Mouse (Mus musculus): ENCODE results near the gene Pgam2. TPM values are rescaled to one million over a fixed set of nuclear protein-coding genes. Genes with fewer than 3 reads are reported as not detected.

Gene Pgam2
- polyA plus RNA-seq, 1 experiment from 2014 or later: 42.8 TPM

DNA sequence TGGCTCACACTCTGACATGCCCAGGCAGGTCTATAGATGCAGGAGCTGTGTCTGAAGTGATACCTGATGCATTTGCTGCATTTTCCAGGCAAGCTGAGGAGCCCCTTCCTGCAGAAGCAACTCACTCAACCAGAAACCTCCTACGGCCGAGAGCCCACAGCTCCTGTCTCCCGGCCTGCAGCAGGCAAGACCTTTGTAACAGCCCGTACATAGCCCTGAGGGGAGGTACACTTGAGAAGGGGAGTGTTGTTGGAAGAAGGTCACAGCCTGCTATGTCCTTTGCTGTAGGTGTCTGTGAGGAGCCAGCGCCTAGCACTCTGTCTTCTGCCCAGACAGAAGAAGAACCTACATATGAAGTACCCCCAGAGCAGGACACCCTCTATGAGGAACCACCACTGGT lies 5.6 kb downstream of the Pgam2 start:
- Histone ChIP-seq H3K4me2 (replicated peaks; ENCODE audit: low read depth, low read length) (no peak overlapping the region), H3K27ac (ENCODE audit: low read length) (peak overlapping the region; percentile 43; the same call in 1 of the 2 replicates), H3K36me3 (ENCODE audit: insufficient read depth, low read length) (peaks cover 69% of the 10 kb centered on the region), H3K9me3 (ENCODE audit: low read length) (no peaks in the 10 kb centered on the region), H3K9ac (replicated peaks; ENCODE audit: low read length) (no peak overlapping the region), H3K27me3 (ENCODE audit: insufficient read depth, low read length) (no peaks in the 10 kb centered on the region), H3K4me3 (ENCODE audit: low read length) (no peak overlapping the region), H3K4me1 (ENCODE audit: insufficient read depth, low read length) (peaks cover 12% of the 10 kb centered on the region; the same call in 1 of the 2 replicates)
- 62% methylated on average over 5 of the region's 5 CpGs for WGBS
- peak; percentile 57 for ATAC-seq (ENCODE audit: low FRiP score, low TSS enrichment)

DNA sequence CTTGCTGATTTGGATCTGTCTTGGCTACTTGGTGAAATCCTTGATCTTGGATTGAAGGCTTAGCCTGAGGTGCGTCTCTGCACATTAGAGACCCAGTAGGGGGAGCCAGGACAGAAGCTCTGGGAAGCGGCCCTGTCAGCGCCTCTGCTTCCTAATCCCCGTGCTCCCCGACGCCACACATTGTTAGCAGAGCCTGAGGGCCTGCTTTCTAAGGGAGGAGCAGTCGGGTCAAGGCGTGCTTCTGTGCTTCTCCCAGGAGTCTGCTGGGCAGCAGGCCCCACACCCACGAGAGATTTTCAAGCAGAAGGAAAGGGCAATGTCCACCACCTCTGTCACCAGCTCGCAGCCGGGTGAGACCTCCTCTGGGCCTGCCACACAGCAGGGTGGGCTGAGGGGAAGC lies 6.2 kb downstream of the Pgam2 start:
- WGBS: 72% methylated on average over 11 of the region's 11 CpGs
- peaks cover 69% of the 10 kb centered on the region for H3K36me3 ChIP-seq (ENCODE audit: insufficient read depth, low read length)
- H3K27me3 ChIP-seq (ENCODE audit: insufficient read depth, low read length): no peaks in the 10 kb centered on the region
- H3K4me1 ChIP-seq (ENCODE audit: insufficient read depth, low read length): peaks cover 8% of the 10 kb centered on the region; the same call in 1 of the 2 replicates
- no peak overlapping the region for H3K9ac ChIP-seq (replicated peaks; ENCODE audit: low read length)
- H3K27ac ChIP-seq (ENCODE audit: low read length): 0 out of 2 replicates have a peak overlapping the region, but pooled peaks have one; percentile 18
- no peak overlapping the region for H3K4me3 ChIP-seq (ENCODE audit: low read length)
- no peaks in the 10 kb centered on the region for H3K9me3 ChIP-seq (ENCODE audit: low read length)
- no peak overlapping the region for H3K4me2 ChIP-seq (replicated peaks; ENCODE audit: low read depth, low read length)
- no peak for ATAC-seq (ENCODE audit: low FRiP score, low TSS enrichment)

DNA sequence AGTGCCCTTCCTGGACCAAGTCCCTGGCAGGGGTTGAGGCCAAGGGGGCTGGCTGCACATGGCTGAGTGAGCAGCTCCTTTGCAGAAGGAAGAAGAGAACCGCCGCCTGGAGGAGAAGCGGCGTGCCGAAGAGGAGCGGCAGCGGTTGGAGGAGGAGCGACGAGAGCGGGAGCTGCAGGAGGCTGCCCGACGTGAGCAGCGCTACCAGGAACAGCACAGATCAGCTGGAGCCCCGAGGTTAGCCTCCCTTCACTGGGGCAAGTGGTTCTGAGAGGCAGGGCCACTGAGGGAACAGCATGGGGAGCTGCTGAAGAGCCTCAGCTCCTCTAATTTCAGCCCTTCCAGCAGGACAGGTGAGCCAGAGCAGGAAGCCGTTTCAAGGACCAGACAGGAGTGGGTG lies 6.6 kb downstream of the Pgam2 start:
- Histone ChIP-seq H3K36me3 (ENCODE audit: insufficient read depth, low read length) (peaks cover 70% of the 10 kb centered on the region), H3K27ac (ENCODE audit: low read length) (no peak overlapping the region), H3K4me3 (ENCODE audit: low read length) (no peak overlapping the region), H3K9me3 (ENCODE audit: low read length) (no peaks in the 10 kb centered on the region), H3K27me3 (ENCODE audit: insufficient read depth, low read length) (no peaks in the 10 kb centered on the region), H3K4me2 (replicated peaks; ENCODE audit: low read depth, low read length) (no peak overlapping the region), H3K9ac (replicated peaks; ENCODE audit: low read length) (no peak overlapping the region), H3K4me1 (ENCODE audit: insufficient read depth, low read length) (peaks cover 4% of the 10 kb centered on the region; the same call in 1 of the 2 replicates)
- no peak for ATAC-seq (ENCODE audit: low FRiP score, low TSS enrichment)
- whole genome bisulfite sequencing: 74% methylated on average over 15 of the region's 15 CpGs

DNA sequence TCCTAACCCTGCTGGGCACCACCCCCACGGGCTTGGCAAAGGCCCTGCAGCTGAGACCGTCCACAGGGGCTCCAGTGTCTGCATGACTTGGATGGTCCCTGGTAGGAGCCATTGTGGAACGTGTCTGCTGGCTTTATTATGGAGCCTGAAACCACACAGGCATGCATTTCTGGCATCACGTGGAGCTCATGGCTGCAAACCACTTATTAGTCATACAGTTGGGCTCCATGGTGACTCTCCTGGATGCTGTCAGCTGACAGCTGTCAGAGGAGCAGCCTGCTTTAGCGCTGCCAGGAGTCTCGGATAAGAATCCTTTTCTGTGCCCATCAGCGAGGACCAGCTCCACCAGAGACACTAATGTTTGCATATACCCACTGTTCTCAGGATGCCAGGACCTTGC lies 7.8 kb downstream of the Pgam2 start:
- Histone ChIP-seq H3K9ac (replicated peaks; ENCODE audit: low read length) (no peak overlapping the region), H3K4me3 (ENCODE audit: low read length) (no peak overlapping the region), H3K27ac (ENCODE audit: low read length) (no peak overlapping the region), H3K9me3 (ENCODE audit: low read length) (no peaks in the 10 kb centered on the region), H3K4me2 (replicated peaks; ENCODE audit: low read depth, low read length) (no peak overlapping the region), H3K36me3 (ENCODE audit: insufficient read depth, low read length) (peaks cover 68% of the 10 kb centered on the region), H3K4me1 (ENCODE audit: insufficient read depth, low read length) (peaks cover 3% of the 10 kb centered on the region; the same call in 1 of the 2 replicates), H3K27me3 (ENCODE audit: insufficient read depth, low read length) (no peaks in the 10 kb centered on the region)
- no peak for ATAC-seq (ENCODE audit: low FRiP score, low TSS enrichment)
- WGBS: 91% methylated on average over 7 of the region's 7 CpGs

DNA sequence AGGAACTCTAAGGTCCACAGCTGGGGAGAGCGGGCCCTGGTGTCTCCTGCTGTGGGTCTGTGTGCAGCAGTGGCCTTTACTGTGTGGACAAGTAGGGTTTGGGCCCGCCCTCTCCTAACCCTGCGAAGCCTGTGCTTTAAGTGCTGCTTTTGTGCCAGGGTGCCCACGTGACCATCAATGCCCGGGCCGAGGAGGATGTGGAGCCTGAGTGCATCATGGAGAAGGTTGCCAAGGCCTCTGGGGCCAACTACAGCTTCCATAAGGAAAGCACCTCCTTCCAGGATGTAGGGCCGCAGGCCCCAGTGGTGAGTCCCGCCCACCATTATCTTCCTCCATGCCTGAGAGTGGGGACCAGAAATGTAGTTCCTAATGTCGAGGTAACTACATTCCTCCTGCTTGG lies 8.2 kb downstream of the Pgam2 start:
- no peak for ATAC-seq (ENCODE audit: low FRiP score, low TSS enrichment)
- Histone ChIP-seq H3K27me3 (ENCODE audit: insufficient read depth, low read length) (no peaks in the 10 kb centered on the region), H3K27ac (ENCODE audit: low read length) (no peak overlapping the region), H3K4me2 (replicated peaks; ENCODE audit: low read depth, low read length) (no peak overlapping the region), H3K36me3 (ENCODE audit: insufficient read depth, low read length) (peaks cover 64% of the 10 kb centered on the region), H3K9ac (replicated peaks; ENCODE audit: low read length) (no peak overlapping the region), H3K4me1 (ENCODE audit: insufficient read depth, low read length) (peaks cover 3% of the 10 kb centered on the region; the same call in 1 of the 2 replicates), H3K9me3 (ENCODE audit: low read length) (no peaks in the 10 kb centered on the region), H3K4me3 (ENCODE audit: low read length) (no peak overlapping the region)
- 91% methylated on average over 9 of the region's 9 CpGs for WGBS

DNA sequence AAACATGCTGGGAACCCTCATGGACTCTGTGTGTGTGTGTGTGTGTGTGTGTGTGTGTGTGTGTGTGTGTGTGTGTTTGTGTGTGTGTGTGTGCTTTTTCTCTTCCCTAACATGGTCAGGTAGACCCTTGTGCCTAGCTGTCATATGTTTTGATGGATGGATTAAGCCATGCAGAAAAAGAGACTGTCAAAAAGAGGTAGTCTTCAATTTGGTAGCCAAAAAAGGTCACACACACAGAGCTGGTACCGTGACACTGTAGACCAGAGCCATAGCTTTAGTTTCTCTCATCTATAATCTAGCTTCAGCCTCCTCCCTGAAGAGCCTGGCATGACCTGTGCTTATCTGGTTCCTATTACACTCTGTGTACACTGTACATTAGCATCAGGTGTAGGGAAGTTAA lies 13.1 kb downstream of the Pgam2 start:
- H3K4me2 ChIP-seq (replicated peaks; ENCODE audit: low read depth, low read length): no peak overlapping the region
- WGBS: 87% methylated on average over 1 of the region's 1 CpGs
- H3K27me3 ChIP-seq (ENCODE audit: insufficient read depth, low read length): no peaks in the 10 kb centered on the region
- peaks cover 20% of the 10 kb centered on the region for H3K4me1 ChIP-seq (ENCODE audit: insufficient read depth, low read length)
- ATAC-seq (ENCODE audit: low FRiP score, low TSS enrichment): no peak
- H3K27ac ChIP-seq (ENCODE audit: low read length): no peak overlapping the region
- no peak overlapping the region for H3K9ac ChIP-seq (replicated peaks; ENCODE audit: low read length)
- no peaks in the 10 kb centered on the region for H3K9me3 ChIP-seq (ENCODE audit: low read length)
- H3K4me3 ChIP-seq (ENCODE audit: low read length): no peak overlapping the region
- peaks cover 26% of the 10 kb centered on the region for H3K36me3 ChIP-seq (ENCODE audit: insufficient read depth, low read length)

DNA sequence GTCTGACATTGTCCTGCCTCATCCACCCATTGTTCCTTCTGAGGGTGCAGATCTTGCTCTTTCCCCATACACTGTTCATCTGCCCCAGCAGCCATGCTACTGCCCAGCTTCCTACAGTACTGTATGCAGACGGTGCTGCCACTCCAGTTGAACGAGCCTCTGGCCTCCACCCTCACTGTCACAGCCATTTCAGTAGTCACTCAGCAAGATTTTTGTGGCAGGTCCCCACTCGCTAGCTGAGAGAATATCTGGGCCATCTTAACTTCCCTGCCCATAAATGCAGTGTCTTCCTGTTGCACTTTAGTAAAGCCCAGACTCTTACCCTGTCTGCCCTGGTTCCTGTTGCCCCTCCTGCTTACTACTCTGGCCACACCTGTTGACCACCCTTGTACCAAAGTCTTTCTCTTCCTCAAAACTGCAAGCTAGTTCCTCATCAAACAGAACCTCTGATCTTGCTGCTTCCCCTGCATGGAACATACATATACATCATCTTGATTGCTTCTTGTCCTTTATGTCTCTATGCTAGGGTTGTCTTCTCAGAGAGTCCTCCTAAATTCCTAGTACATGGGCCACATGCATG lies 13.7 kb downstream of the Pgam2 start:
- 0 out of 2 replicates have a peak overlapping the region, but pooled peaks have one; percentile 6 for H3K9ac ChIP-seq (replicated peaks; ENCODE audit: low read length)
- no peak overlapping the region for H3K27ac ChIP-seq (ENCODE audit: low read length)
- H3K4me1 ChIP-seq (ENCODE audit: insufficient read depth, low read length): peaks cover 20% of the 10 kb centered on the region
- 80% methylated on average over 3 of the region's 3 CpGs for WGBS
- peak overlapping the region; percentile 79 for H3K4me3 ChIP-seq (ENCODE audit: low read length)
- ATAC-seq (ENCODE audit: low FRiP score, low TSS enrichment): no peak
- no peaks in the 10 kb centered on the region for H3K9me3 ChIP-seq (ENCODE audit: low read length)
- H3K4me2 ChIP-seq (replicated peaks; ENCODE audit: low read depth, low read length): peak overlapping the region; percentile 74
- H3K27me3 ChIP-seq (ENCODE audit: insufficient read depth, low read length): no peaks in the 10 kb centered on the region
- peaks cover 20% of the 10 kb centered on the region for H3K36me3 ChIP-seq (ENCODE audit: insufficient read depth, low read length)

DNA sequence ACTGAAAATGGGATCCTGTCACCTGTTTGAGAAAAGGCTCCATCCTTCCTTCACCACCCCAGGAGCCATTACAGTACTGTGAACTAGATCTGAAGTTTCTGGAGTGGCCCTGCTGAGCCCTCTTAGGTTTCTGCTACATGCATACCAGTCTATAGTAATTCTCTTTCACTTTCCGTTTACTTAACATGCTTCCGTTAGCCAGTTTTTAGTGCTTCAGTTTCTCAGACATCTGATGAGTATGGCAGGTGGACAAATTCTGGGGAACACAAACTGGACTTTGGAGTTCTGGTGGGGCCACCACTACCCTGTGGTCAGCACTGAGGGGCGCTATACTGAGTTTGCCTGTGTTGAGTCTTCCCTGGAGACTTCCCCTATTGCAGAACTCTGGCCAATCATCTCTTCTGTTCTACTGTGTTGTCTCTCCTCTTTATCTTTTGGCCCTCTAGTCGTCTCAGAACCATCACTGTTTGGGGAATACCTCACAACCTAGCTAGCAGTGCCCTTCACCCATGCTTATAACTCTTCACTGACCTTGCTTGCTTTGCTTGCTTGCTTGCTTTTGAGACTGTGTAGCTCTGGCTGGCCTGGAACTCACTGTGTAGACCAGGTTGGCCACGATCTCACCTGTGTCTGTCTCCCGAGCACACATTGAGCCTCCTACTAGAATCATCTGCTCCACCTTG lies 14.3 kb downstream of the Pgam2 start:
- no peaks in the 10 kb centered on the region for H3K27me3 ChIP-seq (ENCODE audit: insufficient read depth, low read length)
- no peaks in the 10 kb centered on the region for H3K9me3 ChIP-seq (ENCODE audit: low read length)
- peaks cover 15% of the 10 kb centered on the region for H3K36me3 ChIP-seq (ENCODE audit: insufficient read depth, low read length)
- 63% methylated on average over 6 of the region's 6 CpGs for WGBS
- peak overlapping the region; percentile 87 for H3K27ac ChIP-seq (ENCODE audit: low read length)
- H3K4me1 ChIP-seq (ENCODE audit: insufficient read depth, low read length): peaks cover 20% of the 10 kb centered on the region
- peak overlapping the region; percentile 74 for H3K4me2 ChIP-seq (replicated peaks; ENCODE audit: low read depth, low read length)
- no peak for ATAC-seq (ENCODE audit: low FRiP score, low TSS enrichment)
- peak overlapping the region; percentile 85 for H3K9ac ChIP-seq (replicated peaks; ENCODE audit: low read length)
- peak overlapping the region; percentile 79 for H3K4me3 ChIP-seq (ENCODE audit: low read length)

DNA sequence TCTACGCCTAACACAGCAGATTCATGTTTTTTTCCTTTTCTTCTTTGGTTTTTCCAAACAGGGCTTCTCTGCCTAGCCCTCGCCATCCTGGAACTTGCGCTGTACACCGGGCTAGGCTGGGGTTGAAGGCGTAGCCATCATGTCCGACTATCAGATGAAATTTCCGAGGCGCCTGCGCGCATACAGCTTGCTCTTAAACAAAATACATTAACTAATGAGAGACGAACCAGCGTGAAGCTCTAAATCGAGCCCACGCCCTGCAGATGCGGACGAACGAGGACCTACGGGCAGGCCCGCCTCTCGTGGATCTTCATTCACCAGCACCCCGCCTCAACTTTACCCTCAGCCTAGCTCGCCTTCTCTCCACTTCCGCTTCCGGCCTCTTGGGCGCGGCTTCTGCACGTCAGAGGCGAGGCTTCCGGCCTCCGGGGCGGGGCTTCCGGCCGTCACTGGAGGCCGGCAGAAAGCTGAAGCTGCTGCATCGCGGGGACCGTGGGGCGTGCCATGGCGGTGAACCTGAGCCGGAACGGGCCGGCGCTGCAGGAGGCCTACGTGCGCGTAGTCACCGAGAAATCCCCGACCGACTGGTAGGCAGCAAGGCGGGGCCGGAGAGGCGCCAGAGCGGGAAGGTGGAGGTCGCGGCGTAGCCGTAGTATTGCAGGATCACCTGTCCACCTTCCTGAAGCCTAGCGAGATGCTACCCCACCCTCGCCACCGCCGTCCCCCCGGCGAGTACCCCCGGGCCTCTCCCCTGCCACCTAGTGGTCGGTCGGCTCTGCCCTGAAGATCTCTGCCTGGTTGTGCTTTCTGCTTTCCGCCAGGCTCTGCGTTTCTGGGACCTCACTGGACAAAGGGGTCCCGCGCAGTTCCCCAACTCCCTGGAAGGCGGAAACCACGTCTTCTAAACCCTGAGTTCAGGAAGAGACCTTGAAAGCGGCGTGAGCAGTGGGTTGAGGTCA lies 15.2 kb downstream of the Pgam2 start, which contains the start of gene Dbnl:
Gene Dbnl, plus strand, starts transcription at position 433 of the 959 bp plus-strand sequence.
- Histone ChIP-seq H3K4me1 (ENCODE audit: insufficient read depth, low read length) (peaks cover 20% of the 10 kb centered on the region), H3K27me3 (ENCODE audit: insufficient read depth, low read length) (no peaks in the 10 kb centered on the region), H3K4me3 (ENCODE audit: low read length) (peak within 1 kb of the TSS; percentile 79), H3K27ac (ENCODE audit: low read length) (peak within 1 kb of the TSS; percentile 87), H3K9ac (replicated peaks; ENCODE audit: low read length) (peak within 1 kb of the TSS; percentile 85), H3K9me3 (ENCODE audit: low read length) (no peaks in the 10 kb centered on the region), H3K36me3 (ENCODE audit: insufficient read depth, low read length) (peaks cover 6% of the 10 kb centered on the region), H3K4me2 (replicated peaks; ENCODE audit: low read depth, low read length) (peak within 1 kb of the TSS; percentile 74)
- ATAC-seq (ENCODE audit: low FRiP score, low TSS enrichment): peak; percentile 95
- WGBS: under 1% methylated on average over 74 of the region's 74 CpGs

Measured in kidney, embryonic 16.5 days (tissue).